Mouse (Mus musculus): Measurements from ENCODE around the gene Klhl22.
"Not testable (repeated sequence)": the region's sequence is repeated elsewhere in the genome, so short reads cannot be mapped to it uniquely, and the experiment has no call there.

The Klhl22 gene

DNA sequence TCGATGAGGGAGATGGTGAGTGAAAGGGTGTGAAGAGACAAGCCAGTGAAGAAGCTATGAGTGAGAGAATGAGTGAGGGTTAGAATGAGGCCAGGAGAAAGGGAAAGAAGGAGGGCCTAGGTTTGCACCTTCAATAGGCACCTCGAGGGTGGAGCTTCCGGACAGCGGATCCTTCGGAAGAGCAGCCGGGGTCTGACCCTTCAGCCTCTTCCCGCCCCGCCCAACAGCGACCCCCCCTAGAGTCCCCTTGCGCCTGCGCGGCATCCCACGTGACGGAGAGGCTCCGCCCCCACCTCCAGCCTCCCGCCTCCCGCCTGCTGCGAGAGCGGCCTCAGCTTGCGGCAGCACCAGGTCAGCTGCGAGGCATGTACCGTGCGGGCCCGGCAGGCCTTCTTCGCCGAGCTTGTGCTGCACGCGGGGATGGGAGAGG lies at the start of gene Klhl22:
TSS of gene Klhl22 (plus strand) at position 275 of the 430 bp plus-strand sequence.
- DNase-seq = peak; percentile 97

DNA sequence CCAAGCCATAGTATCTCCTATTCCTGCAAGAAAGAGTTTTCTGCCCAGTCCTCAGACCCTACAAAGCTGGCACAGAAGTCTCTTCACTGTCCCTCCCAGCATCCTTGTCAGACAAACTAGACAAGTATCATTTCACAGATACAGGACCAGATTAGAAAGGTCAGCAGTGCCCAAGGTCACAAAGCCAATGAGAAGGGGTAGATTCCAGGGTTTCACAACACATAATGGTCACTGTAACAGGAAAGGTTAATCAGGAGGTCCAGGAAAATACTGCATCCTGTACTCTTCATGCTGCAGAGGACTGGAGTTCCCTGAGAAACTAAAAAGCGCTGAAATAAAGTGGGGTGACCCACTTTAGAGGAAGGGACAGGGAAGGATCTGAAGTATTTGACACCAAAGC lies 41.6 kb upstream of the Klhl22 start:
- no peak for DNase-seq

DNA sequence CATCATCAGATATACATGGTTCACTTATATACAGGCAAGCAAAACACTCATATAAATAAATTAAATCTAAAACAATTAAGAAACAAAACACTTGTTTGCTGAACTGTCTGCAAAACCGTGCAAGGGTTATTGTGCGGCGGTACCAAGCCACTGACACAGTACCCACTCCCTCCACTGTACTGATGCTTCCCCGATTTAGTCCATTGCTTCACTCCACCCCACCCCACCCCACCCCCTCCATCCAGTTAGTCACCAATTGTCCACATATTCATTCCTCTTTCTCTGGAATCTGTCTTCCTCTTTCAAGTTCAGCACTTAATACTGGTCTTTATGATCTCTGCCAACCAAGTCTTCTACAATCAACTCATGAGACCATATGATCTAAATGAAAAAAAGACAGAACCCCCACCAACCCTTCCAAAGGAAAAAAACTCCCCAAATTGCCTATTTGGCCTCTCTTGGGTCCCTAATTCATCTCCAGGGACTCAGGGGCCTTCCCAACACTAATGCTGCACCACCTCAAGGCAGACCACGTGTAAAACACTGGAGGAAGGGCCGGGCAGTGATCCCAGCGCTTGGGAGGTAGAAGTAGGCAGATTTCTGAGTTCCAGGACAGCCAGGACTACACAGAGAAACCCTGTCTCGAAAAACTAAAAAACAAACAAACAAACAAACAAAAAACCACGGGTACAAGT lies 38.2 kb upstream of the Klhl22 start:
- no peak for DNase-seq

DNA sequence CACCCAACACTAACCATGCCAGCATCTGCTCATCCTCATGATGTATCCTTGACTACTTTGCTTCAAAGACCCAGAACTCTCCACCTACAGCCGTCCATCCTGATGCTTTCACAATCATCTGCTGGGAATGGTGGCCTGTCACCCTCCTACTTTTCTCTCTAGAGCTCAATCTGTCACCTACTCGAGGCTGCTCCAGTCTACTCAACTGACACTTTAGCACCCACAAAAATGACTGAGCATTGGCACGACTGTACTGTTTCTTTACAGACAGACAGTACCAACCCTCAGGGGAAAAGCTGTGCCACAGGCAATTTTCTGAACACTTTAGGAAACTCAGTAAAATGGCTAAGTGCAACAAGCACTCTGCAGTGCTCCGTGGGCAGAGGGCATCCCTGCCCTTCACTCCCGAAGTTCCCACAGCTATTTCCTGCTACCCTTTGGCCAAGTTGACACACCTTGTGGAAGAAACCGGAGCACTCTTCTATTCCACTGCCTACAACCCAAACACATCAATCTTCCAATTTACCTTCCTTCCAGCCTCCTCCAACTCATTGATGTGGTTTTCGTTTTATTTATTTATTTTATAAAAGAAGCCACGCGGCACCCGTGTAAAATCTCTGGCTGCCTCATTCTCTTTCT lies 37.5 kb upstream of the Klhl22 start:
- no peak for DNase-seq

DNA sequence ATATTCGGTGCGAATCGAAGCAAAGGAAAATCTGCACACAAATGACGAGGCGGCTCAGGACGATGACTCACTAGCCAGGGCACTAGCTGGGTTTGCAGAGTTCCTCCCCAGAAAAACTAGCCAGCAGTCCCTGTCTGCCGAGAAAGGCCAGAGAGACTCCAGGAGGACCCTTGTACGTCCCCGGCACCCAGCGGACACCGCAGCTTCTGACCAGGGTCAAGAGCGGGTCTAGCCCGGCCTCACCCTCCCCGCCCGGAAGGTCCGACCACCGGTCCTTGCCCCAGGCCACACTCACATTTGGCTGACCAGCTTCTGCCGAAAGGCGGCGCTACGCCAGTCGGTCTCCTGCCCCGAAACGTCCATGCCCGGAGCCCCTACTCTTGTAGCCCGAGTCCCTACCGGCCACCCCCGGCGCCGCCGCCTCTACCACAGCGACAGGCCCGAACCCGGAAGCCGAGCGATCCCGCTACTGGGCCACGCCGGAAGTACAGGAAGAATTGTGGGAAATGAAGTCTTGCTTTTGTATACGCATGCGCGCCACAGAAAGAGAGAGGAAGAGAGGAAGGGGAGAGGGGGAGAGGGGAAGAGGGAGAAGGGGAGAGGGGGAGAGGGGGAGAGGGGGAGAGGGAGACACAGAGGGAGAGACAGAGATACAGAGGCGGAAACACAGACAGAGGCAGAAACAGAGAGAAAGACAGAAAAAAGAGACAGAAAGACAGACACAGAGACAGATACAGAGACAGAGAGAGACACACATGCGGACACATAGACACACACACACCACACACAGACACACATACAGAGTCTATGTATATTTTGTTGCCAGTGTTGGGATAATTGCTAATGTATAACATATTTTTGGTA lies 36.7 kb upstream of the Klhl22 start:
- peak; percentile 93 for DNase-seq

DNA sequence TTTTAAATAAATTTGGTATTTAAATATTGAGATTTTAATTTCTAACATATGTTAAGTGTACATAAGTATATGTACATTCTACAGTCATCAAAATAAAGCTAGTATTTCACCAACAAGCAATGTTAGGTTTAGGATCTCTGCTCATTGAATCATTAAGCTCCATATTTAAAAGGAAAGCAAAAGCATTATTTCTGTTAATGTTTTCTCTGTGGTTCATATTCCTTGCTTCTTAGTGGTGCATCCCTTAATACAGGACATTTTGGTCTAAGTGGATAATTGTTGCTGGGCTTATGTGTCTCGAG lies 36.1 kb upstream of the Klhl22 start:
- DNase-seq = no peak

DNA sequence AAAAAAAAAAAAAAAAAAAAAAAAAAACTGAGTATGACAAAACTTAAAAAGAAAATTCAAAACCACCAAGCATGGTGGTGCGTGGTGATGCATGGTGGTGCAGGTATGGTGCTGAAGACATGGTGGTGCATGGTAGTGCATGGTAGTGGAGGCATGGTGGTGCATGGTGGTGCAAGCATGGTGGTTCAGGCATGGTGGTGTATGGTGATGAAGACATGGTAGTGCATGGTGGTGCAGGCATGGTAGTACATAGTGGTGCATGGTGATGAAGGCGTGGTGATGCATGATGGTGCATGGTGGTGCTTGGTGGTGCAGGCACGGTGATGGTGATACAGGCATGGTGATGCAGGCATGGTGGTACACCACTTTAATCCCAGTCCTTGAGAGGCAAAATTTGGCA lies 35.0 kb upstream of the Klhl22 start:
- no peak for DNase-seq

DNA sequence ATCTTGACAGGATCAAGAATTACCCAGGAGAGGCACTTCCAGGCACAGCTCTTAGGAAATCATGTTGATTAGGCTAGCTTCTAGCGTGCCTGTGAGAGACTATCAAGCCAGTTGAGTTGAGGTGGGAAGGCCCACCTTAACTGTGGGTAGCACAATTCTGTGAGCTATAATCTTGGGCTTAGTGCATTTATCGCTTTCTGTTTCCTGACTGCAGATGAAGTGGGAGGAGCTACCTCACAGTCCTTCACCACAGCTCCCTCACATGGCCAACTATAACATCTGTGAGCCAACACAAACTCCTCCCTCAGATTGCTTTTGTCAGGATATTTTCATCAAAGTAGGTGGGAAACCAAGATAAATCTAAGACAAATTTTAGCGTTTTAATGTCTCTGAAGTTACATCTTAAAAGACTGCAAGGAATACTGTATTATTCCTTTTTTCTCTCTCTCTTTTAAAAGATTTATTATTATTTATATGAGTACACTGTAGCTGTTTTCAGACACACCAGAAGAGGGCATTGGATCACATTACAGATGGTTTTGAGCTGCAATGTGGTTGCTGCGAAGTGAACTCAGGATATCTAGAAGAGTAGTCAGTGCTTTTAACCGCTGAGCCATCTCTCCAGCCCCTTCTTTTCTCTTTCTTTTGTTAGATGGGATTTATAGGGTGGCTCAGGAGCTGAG lies 32.1 kb upstream of the Klhl22 start:
- DNase-seq = peak; percentile 75

DNA sequence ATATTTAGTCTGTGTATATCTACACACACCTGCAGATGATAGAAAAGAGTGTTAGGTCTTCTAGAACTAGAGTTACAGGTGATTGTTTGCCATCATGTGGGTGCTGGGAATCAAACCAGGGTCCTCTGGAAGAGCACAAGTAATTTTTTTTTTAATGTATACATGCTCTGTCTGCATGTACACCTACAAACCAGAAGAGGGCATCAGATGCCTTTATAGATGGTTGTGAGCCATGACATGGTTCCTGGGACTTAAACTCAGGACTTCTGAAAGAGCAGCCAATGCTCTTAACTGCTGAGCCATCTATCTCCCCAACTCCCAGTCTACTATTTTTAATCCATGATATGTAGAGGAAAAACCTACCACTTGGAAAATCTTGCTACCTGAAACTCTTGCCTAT lies 29.4 kb upstream of the Klhl22 start:
- no peak for DNase-seq

DNA sequence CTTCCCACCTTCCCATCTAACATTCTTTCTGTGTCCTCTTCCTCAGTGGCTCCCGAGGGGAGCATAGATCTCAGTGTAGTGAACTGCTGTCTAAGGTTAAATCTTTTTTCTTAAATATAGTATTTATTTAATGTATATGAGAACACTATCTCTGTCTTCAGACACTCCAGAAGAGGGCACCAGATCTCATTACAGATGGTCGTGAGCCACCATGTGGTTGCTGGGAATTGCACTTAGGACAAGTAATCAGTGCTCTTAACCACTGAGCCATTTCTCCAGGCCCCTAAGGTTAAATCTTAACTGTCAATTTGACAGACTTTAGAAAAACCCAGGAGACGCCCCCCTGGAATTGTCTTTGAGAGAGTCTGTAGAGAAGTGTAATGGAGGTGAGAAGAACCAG lies 27.4 kb upstream of the Klhl22 start:
- no peak for DNase-seq

DNA sequence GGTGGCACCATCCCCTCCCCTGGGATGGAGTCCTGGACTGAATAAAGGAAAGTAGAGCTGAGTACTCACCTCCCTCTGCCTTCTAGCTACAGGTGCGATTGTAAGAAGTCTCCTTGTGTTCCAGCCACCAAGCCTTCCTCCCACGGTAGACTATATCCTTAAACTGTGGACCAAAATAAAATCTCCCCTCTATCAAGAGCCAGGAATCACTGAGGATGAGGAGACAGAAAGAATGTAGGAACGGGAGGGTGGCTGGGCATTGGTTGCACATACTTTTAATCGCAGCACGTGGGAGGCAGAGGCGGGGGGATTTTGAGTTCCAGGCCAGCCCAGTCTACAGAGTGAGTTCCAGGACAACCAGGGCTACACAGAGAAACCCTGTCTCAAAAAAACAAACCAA lies 27.0 kb upstream of the Klhl22 start:
- DNase-seq = no peak

DNA sequence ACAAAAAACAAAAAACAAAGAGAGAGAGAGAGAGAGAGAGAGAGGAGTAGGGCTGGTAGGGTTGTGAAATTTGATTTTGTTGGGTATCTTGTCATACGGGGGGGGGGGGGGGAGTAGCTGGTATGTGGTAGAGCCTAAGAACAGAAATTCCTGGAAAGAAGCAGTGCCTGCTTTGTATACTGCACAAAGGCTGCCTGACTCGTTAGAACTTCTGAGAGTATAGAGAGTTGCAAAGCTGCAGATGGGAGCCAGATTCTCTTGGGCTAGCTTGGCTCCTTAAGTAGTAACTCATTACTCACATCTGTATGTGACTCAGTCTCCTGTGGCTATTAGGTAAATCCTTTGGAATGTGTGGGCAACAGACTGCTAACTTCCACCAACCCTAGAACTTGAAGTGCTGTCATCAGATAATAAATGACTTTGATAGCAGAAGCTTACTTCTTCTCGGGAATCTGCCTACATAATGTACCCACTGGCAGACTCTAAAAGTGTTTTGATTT lies 26.5 kb upstream of the Klhl22 start, which contains the start of gene Med15:
TSS of gene Med15 (minus strand) at position 51 of the 500 bp plus-strand sequence.
- DNase-seq = no peak

DNA sequence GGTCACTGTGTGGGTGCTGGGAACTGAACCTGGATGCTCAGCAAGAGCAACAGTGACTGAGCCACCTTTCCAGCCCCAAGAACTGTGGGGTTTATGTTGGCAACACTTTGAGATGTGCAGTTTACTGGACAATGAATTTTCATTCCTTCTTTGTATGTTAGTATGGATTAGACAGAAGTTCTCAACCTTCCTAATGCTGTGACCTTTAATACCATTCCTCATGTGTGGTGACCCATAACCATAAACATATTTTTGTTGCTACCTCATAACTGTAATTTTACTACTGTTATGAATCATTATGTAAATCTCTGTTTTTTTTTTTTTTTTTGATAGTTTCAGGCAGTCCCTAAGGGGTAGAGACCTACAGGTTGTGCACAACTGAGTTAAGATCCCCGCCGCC lies 25.8 kb upstream of the Klhl22 start:
- DNase-seq = no peak

DNA sequence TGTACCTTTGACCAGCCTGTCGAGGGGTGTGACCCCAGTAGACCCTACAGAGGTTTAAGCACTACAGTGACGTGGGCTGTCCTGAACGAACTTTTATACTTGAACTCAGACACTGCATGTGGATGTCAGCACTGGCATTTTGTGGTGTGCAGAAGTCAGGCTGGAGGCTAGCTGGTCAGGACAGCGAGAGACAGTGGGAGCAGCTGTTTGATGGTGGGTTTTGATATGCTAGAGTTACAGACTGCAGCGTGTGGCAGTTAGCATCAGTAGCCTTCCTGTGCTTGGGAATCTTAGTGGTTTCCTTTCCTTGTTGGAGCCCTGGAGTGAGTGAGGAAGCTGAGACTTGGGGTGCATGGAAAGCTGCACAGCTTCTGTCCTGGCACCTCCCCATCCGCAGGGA lies 24.5 kb upstream of the Klhl22 start:
- DNase-seq = not testable (repeated sequence)

DNA sequence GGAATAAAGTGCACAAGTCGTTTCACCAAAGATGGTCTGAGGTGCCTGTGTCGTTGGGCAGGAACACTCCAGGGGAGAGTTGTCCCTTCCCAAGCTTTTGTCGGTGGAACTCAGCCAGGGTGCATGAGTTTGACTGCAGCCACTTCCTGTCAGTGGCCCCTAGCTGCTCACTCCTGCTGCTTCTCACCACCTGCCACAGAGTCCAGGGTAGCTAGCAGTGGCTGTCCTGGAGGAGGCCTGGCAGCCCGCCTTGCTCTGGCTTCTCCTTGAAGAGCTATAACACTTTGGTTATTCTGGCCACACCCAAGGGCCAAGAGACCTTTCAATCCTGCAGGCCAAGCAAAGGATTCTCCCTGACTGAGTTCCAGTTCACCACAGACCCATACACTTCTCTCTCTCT lies 23.3 kb upstream of the Klhl22 start:
- DNase-seq = no peak

DNA sequence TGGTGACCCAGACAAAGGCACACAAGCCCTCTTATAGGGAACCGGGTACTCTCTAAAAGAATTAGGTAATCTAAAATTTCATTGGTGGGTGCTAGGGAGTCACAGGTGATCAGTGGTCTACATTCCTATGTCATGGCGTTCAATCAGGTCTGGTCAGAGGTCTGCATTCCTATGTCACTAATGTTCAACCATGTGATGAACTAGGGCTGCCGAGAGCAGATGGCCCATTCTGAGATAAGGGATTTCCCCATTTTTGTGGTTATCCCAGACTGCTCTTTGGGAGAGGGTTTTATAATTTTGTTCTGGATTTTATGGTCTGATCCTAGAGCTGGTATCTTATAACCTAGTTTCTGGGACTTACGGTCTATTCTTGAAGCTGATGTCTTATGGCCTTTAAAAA lies 19.3 kb upstream of the Klhl22 start:
- no peak for DNase-seq

DNA sequence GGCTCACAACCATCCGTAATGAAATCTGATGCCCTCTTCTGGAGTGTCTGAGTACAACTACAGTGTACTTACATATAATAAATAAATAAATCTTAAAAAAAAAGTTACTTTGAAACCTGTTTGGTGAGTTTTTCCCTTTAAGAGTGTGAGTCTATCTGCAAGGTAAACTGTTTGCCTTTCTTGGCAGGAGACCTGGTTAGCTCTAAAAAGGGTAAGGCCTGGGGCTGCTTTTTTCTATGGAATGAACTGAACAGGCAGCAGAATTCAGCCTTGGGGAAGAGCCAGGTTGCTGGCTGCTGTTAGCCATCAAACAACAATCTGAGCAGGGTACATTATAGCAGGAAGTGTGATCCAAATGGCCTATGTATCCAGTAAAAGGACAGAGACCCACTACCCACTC lies 16.6 kb upstream of the Klhl22 start:
- DNase-seq = no peak

DNA sequence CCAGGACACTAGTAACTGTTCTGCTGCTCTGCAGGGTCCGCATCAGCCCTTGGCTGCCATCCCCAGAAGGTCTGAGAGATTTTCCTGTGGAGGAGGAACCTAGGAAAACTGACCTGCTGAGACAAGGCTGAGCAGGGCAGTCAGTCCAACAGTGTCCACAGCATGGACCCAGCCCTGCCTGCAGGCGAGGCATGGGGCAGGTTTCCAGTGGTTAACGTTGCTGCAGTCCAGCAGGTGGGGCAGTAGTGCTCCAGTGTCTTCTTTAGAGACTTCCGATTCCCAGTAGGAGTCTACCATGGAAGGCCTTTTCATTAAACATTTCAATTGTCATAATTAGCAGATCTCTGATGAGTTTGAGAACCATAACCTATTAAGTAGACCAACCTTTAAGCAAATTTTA lies 16.1 kb upstream of the Klhl22 start:
- DNase-seq = no peak

DNA sequence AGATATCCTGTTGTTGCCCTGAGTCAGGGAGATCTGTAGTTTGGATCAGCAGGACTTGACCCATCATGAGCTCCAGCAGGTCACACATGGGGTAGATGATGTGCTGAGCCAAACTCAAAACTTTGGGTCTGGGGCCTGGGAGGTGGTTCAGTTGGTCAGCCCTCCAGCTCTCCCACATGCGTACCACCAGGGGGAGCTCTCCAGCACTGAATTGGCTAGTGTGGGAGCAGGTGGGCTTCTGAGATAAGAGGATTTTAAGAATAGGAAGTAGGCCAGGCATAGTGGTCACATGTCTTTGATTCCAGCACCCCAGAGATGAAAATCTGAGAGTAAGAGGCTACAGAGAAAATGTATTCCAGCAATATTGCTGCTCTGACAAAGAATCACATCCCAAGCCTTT lies 14.9 kb upstream of the Klhl22 start:
- DNase-seq = peak; percentile 50

DNA sequence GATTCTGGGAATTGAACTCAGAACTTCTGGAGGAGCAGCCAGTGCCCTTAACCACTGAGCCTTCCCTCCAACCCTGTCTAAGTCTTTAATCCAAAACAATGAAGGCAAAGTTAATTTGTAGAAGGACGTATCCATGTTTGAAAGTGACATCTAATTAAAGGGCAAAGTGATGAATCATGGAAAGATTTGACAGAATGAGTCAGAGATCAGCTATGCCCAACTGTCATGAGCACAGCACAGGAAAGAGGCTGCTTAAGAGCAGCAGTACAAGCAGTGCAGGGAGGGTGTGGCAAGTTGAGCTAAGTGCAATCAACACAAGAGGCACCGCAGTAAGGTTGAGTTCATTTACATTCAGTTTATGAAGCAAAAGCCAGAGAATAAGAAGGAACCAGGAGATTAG lies 14.4 kb upstream of the Klhl22 start:
- DNase-seq = no peak

DNA sequence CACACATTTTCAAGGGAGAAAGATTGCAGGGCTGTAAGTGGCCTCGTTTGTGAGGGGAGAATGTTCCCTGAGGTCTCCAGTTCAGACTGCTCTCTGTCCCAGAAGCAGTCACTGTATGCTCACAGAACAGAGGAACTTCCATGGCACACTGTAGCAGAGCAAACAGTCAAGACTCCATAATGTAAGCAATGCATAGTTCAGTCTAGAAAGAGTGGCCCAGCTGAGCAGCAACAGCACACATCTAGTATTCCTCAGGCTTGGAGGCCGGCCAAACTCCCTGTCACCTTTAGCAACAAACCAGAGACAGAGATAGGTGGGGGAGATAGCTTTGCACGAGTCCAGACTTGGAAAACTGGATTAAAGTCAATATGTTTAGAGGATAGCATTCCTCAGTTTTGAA lies 6.4 kb upstream of the Klhl22 start:
- no peak for DNase-seq

DNA sequence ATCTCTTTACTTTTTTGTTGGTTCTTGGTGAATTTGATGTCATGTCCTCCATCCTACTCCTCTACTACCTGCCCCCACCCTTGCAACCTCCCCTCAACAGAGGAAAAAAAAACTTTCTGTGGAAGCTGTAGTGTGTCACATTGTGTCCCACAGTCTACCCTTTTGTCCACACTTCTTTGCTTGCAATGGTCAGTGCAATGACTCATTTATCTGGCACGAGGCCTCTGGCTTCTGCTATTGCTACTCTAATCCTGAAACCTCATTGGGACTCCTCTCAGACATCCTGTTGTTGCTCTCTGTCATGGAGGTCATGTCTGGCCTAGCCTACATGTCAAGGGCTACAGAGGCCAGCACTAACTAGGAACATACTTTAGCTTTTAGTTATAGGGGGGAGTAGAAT lies 5.7 kb upstream of the Klhl22 start:
- no peak for DNase-seq

DNA sequence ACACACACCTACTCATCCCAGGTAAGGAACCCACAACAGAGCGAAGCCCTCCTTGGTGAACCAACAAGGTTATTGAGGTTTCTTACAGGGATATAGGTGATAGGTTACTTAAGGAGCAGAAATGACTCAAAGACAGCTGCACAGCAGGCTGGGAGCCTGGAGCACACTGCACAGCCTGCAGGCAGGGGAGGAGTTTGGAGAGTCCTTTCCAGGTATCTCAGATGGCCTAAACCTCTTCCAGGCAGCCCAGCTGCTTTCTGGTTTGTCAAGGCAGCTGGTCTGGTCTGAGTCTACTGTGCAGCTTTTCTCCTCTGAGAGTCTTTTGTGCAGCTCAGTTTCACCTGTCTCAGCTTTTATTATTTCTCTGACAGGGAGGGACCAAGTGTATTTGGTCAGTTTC lies 1.7 kb upstream of the Klhl22 start:
- DNase-seq = no peak
